Mouse (Mus musculus) E14TG2a.4 (cell line): ENCODE measurements around the gene Rabep1.

ENCODE experiments used
- CTCF ChIP-seq: conservative IDR thresholded peaks from 2 replicates; pipeline ENCODE4 v1.5.1; 2014; ENCODE audit warnings: low read length
- NANOG ChIP-seq: IDR thresholded peaks from 2 replicates; pipeline ENCODE4 v1.6.1; 2014; ENCODE audit warnings: borderline replicate concordance, low read length, mixed read lengths
- POU5F1 ChIP-seq: IDR thresholded peaks from 2 replicates; pipeline ENCODE4 v1.6.1; 2014; ENCODE audit warnings: low read length, borderline replicate concordance

- TF ChIP-seq CTCF = no peak
- no peak for TF ChIP-seq NANOG
- no peak for TF ChIP-seq POU5F1
Measured at GRCm38 (mm10) chr11:70944935-70945817, 100.6 kb downstream of the Rabep1 start.
